Mouse (Mus musculus): ENCODE data around the gene Slc25a13. TPM values are rescaled to one million over a fixed set of nuclear protein-coding genes. Genes with fewer than 3 reads are reported as not detected.

Slc25a13 gene
- polyA plus RNA-seq, 1 experiment: 2.6 TPM

DNA sequence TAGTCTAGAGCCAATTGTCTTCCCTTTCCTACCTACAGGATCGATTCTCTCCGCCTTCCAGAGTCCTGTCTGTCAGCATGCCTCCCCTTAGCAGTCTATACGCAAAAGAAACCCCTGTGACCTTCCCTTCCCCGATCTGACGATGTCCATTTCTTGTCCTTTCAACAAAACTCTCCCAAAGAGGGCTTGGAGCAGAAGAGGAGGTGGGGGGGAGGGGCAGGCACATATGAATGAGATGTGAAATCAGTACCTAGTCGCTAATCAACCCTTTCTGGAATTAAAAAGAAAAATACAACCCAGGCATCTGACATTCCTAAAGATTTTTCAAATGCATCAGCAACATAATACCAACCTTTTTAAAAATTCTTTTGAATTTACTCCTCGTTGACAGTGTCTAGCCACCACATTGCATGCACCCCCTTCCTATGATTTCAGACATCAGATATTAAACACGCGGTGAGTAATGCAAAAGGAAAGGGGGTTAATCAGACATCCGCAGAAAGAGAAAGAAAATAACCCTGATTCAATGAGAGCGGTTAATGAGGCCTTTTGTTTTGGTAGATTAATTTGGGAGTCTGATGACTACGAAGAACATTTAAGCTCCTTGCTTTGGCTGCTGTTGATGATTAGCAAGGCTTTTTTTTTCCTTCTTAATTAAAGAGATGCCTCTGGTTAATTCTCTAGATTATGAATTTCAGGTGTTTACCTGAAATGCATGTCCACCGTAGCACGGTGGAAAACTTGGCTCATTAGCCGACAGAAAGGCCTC, 43.6 kb downstream of the Slc25a13 start:
- DNase-seq (ENCODE audit: extremely low spot score in 1 of 2, low spot score in 1 of 2): no peak

DNA sequence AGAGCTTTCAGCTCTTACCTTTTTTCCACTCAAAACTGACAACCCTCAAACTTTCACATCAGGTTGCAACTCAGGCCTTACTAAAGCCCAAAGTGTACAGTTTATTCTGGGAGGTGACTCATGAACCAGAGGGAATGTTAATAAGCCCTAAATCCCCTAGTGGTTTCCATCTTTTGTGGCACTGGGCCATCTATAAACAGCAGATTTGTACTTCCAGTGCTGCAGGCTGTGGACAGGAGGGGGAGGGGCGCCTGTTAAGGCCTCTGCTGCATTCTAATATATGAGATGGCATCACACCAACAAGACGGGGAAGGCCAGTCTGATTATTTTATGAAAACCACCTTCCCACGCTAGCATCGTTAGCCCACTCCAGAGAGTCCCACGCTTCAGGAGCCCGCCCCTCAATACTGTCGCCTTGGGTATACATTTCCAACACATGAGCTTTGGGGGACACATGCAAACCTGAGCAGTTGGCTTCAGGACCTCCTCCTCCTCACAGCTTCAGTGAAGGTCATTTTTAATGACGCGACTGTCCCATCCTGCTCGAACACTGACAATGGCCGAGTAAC, 48.3 kb downstream of the Slc25a13 start:
- no peak for DNase-seq (ENCODE audit: extremely low spot score in 1 of 2, low spot score in 1 of 2)

DNA sequence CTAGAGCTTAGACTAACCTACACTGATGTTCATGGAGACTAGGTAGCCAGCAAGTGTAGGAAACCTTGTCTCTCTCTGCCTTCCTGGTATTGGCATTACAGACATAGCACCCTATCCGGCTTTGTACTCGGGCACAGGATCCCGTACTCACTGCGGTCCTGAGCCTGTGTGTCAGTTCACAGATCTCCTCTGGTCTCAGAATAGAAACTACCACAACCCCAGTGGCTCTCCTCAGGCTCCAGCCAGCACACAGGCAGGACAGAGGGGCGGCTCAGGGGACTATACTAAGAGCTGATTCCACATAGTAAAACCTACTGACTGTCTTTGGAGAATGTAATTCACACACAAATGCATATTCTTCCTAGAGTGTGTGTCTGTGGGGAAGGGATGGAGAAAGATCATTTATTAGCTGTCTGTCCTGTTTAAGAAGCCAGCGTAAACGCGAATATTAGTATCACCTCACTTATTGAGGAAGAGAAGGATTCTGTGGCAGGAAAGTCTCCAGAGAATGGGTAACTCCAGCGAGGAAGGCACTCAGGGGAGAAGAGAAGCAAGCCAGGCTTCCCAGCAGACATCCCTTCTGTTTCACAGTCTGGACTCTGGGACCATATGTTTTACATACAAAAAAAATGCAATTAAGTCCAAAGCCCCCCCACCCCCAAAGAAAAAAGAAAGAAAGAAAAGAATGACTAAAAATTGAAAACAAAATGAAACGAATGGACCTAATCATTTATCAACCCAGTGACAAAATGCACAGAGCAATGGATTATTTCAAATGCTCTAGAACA, 49.4 kb downstream of the Slc25a13 start:
- no peak for DNase-seq (ENCODE audit: extremely low spot score in 1 of 2, low spot score in 1 of 2)

DNA sequence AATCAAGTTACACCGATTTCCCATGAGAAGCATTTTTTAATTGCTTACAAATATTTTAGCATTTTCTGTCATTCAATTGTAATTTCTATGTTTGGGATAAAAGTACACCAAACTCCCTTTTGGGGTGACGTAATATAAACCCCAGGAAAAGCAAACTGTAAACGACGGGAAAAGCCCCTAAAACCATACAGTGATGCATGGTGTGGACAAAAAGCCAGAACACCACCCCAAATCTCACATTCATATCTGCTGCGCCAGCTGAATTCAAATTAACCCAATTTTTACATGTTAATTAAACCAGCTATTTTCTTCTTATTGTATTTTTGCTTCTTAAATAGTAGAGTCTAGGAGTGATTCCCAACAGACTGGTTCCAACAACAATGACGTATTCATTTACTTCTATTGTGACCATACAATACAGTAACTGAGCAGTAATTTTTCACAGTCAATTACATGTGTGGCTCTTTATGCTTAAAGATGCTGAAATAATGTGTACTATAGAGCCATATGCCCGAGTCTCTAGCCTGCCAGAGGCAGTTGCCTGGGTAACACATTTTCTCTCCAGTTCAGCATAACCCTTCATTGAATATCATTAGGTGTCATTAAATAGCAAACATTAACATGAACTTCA, 53.9 kb downstream of the Slc25a13 start:
- DNase-seq (ENCODE audit: extremely low spot score in 1 of 2, low spot score in 1 of 2): no peak

DNA sequence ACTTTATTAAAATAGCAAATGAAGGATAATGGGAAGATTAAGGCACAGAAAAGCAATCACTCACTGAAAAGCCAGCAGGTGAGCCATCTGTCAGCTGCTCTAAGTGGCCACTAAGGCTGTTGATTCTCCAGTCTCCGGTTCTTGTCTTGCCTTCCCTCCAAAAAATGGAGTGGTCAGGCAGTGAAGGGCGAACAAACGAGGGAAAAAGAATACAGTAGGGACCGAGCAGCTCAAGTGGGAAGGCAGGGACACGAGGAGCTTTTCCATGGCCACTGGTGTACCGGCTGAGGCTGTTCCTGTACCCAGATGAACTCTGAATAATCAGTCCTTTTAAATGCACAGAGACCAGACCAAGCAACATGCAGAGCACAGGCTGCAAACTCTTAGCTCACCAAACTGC, 54.8 kb downstream of the Slc25a13 start:
- DNase-seq (ENCODE audit: extremely low spot score in 1 of 2, low spot score in 1 of 2): no peak

DNA sequence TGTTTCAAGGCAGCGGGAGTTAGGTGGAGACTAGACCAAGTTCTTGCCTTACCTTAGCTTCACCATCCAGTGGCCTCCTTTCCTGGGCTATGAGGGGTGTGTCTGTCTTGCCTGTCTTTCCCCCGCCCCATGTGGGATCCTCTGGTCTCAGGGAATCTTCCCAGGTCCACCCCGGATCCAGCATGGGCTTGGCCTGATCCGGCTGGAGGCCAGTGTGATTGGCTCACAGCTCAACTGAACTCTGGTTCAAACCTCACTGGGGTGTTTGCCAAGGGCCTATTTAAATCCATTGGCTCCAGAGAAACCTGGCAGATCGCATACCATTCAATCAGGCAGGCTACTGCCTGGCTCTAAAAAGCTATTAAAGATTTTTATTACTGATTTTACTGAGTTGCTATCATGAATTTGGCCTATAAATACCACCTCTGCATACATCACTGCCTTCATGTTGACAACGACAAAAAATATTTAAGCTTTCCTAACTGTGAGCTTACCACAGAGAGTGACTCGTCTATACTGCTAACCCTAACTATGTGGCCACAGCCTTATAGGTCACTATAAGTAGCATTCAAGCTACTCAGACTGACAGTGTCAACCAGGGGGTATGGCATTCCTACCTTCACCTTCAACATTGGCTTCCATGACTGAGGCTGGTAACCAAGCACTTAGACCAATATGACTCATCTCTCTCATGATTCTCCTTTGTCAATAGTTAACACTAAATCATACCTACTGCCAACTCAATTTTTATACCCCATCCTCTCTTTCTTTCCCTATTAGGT, 56.1 kb downstream of the Slc25a13 start:
- no peak for DNase-seq (ENCODE audit: extremely low spot score in 1 of 2, low spot score in 1 of 2)

DNA sequence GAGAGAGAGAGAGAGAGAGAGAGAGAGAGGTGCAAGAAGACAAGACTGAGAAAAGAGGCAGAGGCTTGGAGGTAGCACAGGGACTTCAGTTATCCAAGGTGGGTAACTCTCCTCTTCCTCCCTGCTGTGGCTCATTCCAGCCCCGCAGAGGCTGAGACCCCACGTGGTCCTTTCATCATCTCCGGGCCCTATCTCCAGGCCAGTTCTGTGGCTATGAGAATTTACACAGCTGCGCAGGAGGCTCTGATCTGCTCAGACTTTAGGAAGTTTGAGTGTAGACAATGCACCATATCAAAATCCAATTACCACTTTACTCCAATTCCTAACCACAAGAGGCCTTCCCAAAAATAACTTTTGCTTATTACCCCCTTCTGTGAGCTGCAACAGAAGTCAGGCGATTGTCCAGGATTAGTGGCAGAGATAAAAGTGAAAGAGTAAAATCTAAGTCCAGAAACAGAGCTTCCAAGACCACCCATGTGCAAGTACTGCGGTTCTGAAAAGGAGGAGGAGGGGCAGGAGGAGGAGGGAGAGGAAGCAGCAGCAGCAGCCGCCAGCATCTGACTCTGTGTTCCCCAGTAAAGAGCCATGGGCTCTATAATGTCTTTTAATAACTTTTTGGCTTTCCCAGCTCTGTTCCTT, 57.6 kb downstream of the Slc25a13 start:
- DNase-seq (ENCODE audit: extremely low spot score in 1 of 2, low spot score in 1 of 2): no peak

DNA sequence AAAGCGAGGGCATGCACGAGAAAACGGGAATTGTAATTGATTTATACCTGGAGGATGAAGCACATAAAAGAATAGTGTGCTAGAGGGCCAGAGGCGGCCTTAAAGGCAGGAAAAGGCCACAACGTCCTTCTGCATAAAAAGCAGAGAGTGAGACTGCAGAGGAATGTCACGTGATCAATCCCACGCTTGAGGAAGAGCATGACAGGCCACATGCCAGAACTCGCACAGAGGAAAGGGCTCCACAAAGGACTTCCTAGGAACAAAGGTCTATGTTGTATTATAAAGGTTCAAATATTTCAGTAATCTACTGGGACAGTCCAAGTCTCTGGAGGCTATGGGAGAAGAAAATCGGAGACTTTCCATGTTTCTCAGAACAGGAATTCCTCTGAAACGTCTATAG, 63.5 kb downstream of the Slc25a13 start:
- DNase-seq (ENCODE audit: extremely low spot score in 1 of 2, low spot score in 1 of 2): no peak

DNA sequence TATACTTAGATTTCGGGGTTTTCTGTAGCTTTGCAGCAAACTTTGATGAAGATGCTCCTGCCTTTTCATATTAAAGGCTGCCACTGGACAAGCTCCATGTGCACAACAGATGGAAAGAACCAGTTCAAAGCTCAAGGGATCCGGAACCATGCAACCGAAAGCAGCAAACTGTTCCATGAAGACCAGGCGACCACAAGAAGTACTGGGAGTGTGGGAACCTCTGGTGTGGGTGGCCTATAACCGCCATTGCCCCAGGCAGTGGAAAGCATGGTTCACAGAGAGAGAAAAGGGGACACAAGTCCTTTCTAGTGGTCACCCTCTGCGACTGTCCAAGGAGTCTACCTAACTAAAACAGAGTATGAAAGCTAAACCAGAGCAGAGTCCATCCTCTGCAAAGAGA, 66.2 kb downstream of the Slc25a13 start:
- no peak for DNase-seq (ENCODE audit: extremely low spot score in 1 of 2, low spot score in 1 of 2)

DNA sequence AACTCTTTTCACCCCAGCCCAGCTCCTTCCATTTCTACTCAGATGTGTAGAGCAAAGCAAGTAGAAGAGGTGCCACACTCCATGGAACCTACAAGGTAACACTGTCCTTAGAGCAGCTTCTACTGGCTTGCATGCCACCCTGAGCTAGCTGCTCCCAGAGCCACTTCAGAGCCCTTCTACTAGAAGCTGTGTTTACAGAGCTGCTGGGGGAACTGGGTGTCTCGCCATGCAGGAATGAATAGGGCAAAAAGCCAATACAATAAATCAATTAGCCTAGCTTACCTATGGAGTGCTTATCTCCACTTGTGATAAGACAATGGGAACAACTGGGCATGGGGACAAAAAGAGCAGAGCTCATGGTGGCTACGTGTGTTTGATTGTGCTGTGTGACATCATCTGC, 67.2 kb downstream of the Slc25a13 start:
- no peak for DNase-seq (ENCODE audit: extremely low spot score in 1 of 2, low spot score in 1 of 2)

DNA sequence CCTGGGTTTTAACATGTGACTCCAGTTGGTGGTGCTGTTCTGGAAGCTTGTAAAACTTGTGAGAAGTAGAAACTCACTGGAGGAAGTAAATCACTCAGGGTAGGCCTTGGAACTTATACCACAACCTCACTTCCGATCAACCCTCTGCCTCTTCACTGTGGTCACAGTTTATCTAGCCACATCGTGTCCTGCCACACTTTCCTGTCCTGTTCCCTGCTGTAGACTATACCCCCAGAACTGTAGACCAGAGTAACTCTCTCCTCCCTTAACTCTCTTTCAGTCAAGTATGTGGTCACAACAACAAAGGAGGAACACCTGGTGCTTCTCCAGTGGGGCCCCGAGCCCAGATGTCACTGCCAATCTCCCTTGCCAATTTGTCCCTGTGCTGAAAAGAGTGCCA, 67.6 kb downstream of the Slc25a13 start:
- no peak for DNase-seq (ENCODE audit: extremely low spot score in 1 of 2, low spot score in 1 of 2)

DNA sequence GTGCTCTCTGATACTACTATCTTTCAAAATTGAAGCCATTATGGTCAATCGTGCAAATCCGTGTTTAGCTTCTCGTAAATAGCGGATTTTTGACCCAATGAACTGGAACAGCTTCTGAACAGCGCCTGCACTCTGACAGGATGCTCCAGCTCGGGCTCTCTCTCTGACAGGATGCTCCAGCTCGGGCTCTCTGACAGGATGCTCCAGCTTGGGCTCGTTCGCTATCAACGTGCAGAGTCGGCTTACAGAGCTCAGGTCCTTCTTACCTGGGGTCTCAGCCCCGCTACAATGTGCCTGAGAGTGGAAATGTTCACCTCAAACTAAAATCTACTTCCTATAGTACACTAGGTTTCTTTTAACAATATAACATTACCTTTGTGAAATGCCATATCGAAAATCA, 71.6 kb downstream of the Slc25a13 start:
- no peak for DNase-seq (ENCODE audit: extremely low spot score in 1 of 2, low spot score in 1 of 2)

DNA sequence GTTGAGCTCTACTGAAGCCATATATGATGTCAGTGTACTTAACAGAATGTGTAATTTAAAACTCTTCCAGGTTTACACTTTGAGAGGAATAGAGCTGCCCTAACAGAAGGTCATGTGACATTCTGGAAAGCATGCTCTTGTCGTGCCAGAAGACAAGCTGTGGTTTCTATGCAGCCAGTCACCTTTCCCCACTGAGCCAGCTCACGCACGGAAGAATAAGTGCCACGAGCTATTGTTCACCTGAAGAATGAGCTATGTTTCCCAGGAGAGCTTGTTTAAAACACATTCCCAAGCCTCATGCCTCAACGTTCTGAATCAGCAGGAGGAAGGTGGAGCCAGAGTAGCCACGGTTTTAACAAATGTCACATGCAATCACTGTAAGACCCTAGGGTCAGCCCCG, 73.4 kb downstream of the Slc25a13 start:
- DNase-seq (ENCODE audit: extremely low spot score in 1 of 2, low spot score in 1 of 2): no peak

DNA sequence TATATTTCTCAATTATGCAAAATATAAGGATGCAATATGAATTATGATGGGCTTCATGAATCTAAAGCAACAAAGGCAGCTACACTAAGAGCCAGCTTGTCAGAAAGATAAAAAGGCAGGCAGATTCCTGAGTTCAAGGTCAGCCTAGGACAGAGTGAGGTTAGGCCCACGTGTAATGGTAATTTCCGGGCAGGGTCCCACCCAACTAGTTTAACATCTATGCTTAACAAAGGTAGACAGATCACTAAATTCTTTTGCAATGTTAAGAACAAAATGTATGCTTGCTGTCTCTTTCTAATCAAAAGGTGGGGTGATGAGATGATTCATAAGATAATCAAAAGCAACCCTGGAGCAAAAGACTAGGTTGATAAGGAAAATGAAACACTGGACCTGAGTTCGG, 76.6 kb downstream of the Slc25a13 start:
- DNase-seq (ENCODE audit: extremely low spot score in 1 of 2, low spot score in 1 of 2): no peak

DNA sequence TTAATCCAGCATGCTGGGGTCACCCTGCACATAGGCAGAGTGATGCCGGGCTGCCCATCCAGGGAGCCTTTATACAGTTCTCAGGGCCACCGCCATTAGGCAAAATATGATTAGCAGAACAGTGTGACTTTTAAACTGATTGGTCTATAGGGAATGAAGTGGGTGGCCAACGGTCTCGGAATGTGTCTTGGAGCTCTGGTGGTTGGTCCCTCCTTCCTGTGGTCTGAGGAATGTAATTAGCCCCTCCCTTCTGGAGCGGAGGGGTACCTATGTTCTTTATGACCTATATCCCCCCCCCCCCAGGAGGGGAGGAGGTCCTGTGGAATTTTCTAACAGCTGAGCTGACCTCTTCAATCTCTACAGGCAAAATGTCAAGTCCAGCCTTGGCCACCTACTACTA, 77.9 kb downstream of the Slc25a13 start:
- DNase-seq (ENCODE audit: extremely low spot score in 1 of 2, low spot score in 1 of 2): no peak

DNA sequence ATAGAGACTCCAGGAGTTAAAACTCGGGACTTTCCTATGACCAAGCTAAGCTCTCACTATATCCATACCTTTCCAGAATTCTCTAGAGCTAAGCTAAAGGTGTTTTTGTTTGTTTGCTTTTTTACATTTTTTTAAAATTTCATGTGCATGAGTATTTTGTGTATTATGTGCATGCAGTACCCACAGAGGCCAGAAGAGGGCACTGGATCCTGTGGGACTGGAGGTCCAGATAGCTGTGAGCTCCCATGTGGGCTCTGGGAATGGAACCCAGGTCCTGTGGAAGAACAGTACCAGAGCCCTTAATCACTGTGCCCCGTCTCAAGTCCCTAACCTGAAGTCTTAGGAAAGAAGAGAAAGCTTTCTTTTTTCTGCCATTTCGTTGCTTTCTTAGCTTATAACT, 80.2 kb downstream of the Slc25a13 start:
- DNase-seq (ENCODE audit: extremely low spot score in 1 of 2, low spot score in 1 of 2): no peak

DNA sequence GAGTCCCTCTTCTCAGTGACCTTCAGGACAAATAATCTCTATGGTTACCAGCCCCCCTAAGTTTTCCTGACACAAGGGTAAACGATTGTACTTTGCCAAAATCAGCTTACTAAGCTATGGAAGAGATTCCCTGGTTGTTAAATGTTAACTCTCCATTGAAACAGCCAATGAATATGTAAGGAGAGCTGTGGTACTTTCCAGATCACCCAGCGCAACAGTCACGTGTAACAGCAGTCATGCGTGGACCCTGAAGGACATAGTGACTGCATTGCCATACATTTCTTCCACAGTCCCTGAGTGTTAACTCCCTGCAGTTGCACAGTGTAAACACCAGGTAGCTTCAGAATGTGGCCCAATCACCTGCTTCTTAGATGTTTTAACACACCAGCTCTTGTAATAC, 82.0 kb downstream of the Slc25a13 start:
- DNase-seq (ENCODE audit: extremely low spot score in 1 of 2, low spot score in 1 of 2): no peak

DNA sequence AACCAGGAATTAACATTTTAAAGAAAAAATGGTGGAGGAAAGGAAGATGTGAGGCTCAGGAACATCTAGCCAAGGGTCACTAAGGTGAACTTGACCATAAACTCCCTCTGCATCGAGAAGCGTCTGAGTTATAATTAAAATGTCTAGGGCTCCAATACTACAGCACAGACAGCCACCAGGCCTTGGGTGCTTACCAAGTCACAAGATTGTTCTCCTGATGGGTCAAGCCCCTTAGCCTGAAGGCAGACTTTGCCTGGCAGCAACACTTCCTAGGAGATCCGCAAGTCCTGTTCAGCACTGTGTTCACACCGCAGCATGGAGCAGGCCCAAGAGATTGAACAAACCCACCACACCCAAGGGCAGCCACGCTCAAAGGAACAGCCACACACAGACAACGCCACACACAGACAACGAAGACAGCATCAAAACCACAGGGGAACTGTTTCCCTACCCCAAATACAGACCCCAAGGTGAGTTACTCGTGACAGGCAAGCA, 83.4 kb downstream of the Slc25a13 start:
- DNase-seq (ENCODE audit: extremely low spot score in 1 of 2, low spot score in 1 of 2): no peak

DNA sequence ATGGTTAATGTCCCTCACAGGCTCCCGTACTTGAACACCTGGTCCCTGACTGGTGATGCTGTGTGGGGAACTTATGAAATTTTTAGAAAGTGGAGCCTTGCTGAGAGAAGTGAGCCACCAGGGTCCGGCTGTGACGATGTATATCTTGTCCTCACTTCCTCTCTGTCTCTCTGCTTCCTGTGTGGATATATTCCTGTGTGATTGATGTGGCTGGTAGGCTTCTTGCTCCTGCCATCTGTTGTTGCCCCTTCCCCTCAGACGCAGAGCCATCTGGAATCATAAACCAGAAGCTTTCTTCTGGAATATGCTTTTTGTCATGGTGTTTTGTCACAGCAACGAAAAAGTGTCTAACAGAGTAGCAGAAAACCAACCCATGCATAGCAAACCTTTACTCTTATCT, 84.9 kb downstream of the Slc25a13 start:
- DNase-seq (ENCODE audit: extremely low spot score in 1 of 2, low spot score in 1 of 2): no peak

DNA sequence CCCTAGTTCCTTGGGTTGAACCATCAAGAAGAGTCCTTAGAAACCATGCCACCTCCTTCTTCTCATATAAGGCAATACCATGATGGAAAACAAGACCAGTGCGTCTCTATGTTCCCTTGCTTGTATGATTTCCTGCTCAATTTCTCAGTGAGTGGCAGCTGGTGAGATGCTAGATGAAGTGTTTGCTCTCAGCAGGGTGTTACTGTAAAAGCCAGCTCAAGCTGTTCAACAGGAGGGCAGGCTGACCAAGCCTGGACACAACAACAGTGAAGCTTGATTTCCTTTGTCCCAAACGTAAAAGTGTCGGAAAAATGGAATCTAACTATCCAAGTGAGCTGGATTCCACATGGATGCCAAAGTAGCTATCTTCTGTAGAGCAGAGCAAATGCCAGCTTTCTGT, 91.4 kb downstream of the Slc25a13 start:
- DNase-seq (ENCODE audit: extremely low spot score in 1 of 2, low spot score in 1 of 2): no peak
